Mouse (Mus musculus) left cerebral cortex, postnatal 36 days (tissue): ENCODE measurements around the gene Sdk2. TPM values are rescaled to one million over a fixed set of nuclear protein-coding genes. Genes with fewer than 3 reads are reported as not detected.

ENCODE experiments used
- DNase-seq, 2 experiments: peaks; one replicate each; pipeline ENCODE4 v3.0.0; 2021 to 2022; ENCODE audit warnings: low spot score in 2 of 2, mixed read lengths in 1 of 2
- intact Hi-C: fragments of 180-260 bp; cut with DNase I; formaldehyde crosslinking; loops from one replicate; pipeline ENCODE4 v1.15.1; 2025
- total RNA-seq, 2 experiments: library from RNA; stranded (reverse); gene quantifications; 2 replicates each; pipeline ENCODE4 v1.2.3; 2021

Sdk2 gene
- total RNA-seq, 2 experiments from 2014 or later, result 29.3 to 35.2 TPM

GRCm38 (mm10) chr11:113736848-113737552 is 329.8 kb downstream of the Sdk2 start:
- no peak for DNase-seq
- intact Hi-C loops, result no loop called here

DNA sequence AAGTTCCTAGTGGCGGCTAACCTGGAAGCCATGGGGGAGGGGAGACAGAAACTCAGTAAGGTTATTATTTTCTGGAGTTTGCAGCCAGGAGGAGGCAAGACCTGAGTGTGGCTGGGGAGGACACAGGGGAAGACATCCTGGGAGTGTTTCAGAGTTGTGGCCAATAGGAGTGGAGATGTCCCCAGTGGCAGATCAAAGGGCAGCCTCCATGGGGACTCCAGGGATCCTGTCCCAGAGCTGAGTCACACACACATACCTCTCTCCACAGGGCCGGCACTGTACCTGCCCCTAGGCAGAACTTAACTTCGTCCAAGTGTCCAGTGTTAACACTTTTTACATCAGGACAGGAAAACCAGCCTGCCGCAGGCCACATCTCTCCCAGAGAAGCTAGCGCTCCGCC is 331.7 kb downstream of the Sdk2 start:
- DNase-seq, result no peak
- intact Hi-C loops, result no loop called here

DNA sequence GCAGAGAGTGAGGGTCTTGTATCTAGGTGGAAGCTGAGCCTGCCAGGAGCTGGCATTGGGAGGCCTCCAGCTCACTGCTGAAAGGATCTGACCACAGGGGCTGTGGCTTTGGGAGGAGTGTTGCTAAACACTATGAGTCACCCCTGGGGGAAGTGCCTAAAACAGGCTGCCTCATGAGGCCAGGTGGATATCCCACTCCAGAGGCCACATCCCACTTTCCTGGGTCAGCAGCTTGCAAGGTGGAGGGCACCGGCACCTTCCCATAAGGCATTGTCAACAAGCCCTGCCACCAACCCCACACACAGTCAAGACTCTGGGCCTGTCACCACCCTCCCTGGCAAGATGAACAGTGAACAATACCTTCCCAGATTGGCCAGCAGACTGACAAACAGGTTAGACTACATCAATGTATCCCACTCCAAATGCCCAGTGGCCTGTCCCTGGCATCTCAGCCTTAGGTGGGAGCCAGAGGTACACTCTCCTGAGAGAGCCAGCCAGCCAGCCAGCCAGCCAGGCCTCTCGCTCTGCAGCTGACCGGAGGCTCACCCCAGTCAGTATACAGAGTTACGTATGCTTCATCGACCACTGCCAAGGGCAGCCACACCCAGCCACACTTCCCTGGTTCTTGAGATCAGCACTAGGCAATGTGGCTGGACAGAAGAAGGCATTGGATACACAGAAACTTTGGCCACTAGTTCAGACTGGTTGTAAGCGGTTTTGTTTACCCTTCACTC is 333.0 kb downstream of the Sdk2 start:
- intact Hi-C loops, result no loop called here
- no peak for DNase-seq

DNA sequence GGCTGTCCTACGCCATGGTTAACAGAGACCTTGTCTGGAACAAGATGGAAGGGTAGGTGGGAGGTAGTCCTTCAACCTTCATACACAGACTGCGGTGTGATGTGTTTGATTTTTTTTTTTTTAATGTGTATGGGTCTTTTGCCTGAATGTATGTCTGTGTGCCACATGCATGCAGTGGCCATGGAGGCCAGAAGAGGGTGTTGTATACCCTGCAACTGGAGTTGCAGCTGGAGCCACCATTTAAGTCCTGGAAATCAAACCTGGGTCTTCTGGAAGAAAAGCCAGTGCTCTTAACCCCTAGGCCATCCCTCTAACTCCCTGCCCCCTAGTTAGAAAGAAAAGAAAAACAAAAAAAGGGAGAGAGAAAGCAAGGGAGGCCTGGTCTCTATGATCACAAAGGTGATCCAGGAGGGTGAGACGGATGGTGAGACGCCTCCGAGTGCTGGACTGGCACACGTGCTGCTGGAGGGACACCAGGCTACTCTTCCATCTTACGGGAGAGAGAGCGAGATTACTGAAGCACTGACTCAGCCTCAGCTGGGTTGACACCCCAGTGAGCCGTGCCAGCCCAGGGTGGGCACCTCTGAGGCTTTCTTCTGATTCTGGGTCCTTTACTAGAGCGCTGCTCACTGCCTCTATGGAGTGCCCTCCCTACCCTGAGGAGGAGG is 334.8 kb downstream of the Sdk2 start:
- intact Hi-C loops, result no loop called here
- DNase-seq, result no peak

DNA sequence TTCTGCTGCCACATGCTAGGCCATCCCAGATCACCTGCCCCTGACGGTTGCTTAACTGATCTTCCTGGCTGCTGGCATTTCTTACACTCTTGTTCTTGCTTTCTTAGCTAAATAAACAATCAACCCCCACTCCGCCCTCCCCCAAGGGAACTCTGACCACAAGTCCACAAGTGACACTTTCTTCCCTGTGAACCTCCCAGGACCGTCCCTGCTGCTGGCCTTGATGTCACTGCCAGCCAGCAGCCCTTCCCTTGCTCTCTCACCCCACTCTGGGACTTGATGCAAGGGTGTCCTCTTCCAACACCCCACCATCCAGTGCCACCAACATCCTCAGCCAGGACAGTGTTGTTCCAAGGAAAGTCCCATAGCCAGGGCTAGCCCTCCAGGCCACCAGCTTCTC is 336.0 kb downstream of the Sdk2 start:
- intact Hi-C loops, result no loop called here
- no peak for DNase-seq

DNA sequence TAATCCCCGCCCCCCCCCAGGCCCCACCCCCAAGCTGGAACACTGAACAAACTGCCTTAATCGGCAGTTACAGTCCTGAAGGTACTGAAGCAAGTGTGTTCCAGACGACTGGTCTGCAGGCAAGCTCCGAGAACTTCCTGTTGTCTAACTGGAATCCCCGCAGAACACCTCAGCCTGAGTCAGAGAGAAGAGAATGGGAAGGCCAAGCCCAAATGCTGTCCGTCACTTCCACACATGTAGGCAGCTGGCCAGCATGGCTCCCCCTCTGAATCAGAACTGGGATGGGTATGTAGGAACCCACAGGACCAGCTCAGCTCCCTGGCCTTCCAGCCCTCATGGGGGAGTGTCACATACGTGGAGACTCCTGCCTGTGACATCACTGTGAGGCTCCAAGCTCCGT is 336.9 kb downstream of the Sdk2 start:
- intact Hi-C loops, result no loop called here

GRCm38 (mm10) chr11:113729239-113729638 is 337.6 kb downstream of the Sdk2 start:
- no peak for DNase-seq
- intact Hi-C loops, result no loop called here

More for the DNA sequence above, 336.9 kb downstream of the Sdk2 start:
- no peak for DNase-seq

DNA sequence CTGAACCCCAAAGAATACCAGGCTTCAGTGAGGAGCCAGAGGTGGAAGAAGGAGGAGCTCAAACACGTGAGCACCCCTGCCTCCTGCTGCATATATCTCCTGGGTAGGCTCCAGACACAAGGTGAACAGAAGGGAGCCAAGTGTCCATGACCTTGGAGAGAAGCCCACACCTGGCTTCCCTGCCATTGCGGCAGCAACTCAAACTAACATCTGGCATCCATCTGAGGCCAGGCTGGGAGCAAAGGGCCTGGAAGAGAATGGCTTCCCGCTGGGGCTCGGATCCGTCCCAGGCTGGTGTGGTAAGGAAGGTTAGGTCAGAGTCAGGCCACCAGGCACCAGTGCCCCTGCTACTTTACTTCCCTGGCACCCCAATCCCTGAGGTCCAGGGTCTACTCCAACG is 338.9 kb downstream of the Sdk2 start:
- DNase-seq, result no peak

GRCm38 (mm10) chr11:113726994-113727888 is 339.6 kb downstream of the Sdk2 start:
- no peak for DNase-seq

More for the DNA sequence above, 338.9 kb downstream of the Sdk2 start:
- intact Hi-C loops, result no loop called here

More at GRCm38 (mm10) chr11:113726994-113727888, 339.6 kb downstream of the Sdk2 start:
- intact Hi-C loops, result no loop called here
